Mouse (Mus musculus): ENCODE results near the gene Fbxl17. TPM values are rescaled to one million over a fixed set of nuclear protein-coding genes. Genes with fewer than 3 reads are reported as not detected.

The Fbxl17 gene
- polyA plus RNA-seq, 1 experiment from 2014 or later, result 7.5 TPM

GRCm38 (mm10) chr17:63272914-63273313 is 226.9 kb downstream of the Fbxl17 start:
- ATAC-seq (ENCODE audit: insufficient number of reproducible peaks, low FRiP score, low TSS enrichment, low read depth), result no peak
- Histone ChIP-seq H3K27ac (replicated peaks) (no peak overlapping the region), H3K9me3 (replicated peaks) (no peaks in the 10 kb centered on the region), H3K4me3 (replicated peaks) (no peak overlapping the region), H3K4me2 (replicated peaks) (no peak overlapping the region), H3K36me3 (no peaks in the 10 kb centered on the region), H3K27me3 (no peaks in the 10 kb centered on the region), H3K4me1 (no peaks in the 10 kb centered on the region; the same call in 1 of the 2 replicates), H3K9ac (no peak overlapping the region)

GRCm38 (mm10) chr17:63271000-63271399 is 228.8 kb downstream of the Fbxl17 start:
- Histone ChIP-seq H3K27ac (replicated peaks) (no peak overlapping the region), H3K4me3 (replicated peaks) (no peak overlapping the region), H3K36me3 (no peaks in the 10 kb centered on the region), H3K9me3 (replicated peaks) (no peaks in the 10 kb centered on the region), H3K4me2 (replicated peaks) (no peak overlapping the region), H3K27me3 (no peaks in the 10 kb centered on the region), H3K9ac (no peak overlapping the region), H3K4me1 (no peaks in the 10 kb centered on the region; the same call in 1 of the 2 replicates)
- no peak for ATAC-seq (ENCODE audit: insufficient number of reproducible peaks, low FRiP score, low TSS enrichment, low read depth)
- 53% methylated on average over 6 of the region's 6 CpGs for WGBS

GRCm38 (mm10) chr17:63270513-63270912 is 229.3 kb downstream of the Fbxl17 start:
- Histone ChIP-seq H3K4me3 (replicated peaks) (no peak overlapping the region), H3K4me1 (no peaks in the 10 kb centered on the region; the same call in 1 of the 2 replicates), H3K27ac (replicated peaks) (no peak overlapping the region), H3K4me2 (replicated peaks) (no peak overlapping the region), H3K27me3 (no peaks in the 10 kb centered on the region), H3K9ac (no peak overlapping the region), H3K9me3 (replicated peaks) (no peaks in the 10 kb centered on the region), H3K36me3 (no peaks in the 10 kb centered on the region)
- 71% methylated on average over 5 of the region's 5 CpGs for WGBS
- ATAC-seq (ENCODE audit: insufficient number of reproducible peaks, low FRiP score, low TSS enrichment, low read depth), result no peak

- no peak for ATAC-seq (ENCODE audit: insufficient number of reproducible peaks, low FRiP score, low TSS enrichment, low read depth)
- Histone ChIP-seq H3K27ac (replicated peaks) (no peak overlapping the region), H3K9ac (no peak overlapping the region), H3K4me2 (replicated peaks) (no peak overlapping the region), H3K4me1 (no peaks in the 10 kb centered on the region), H3K9me3 (replicated peaks) (no peaks in the 10 kb centered on the region), H3K27me3 (no peaks in the 10 kb centered on the region), H3K36me3 (no peaks in the 10 kb centered on the region), H3K4me3 (replicated peaks) (no peak overlapping the region)
- WGBS, result 85% methylated on average over 5 of the region's 5 CpGs
Observed at GRCm38 (mm10) chr17:63262674-63263073, 237.1 kb downstream of the Fbxl17 start.

GRCm38 (mm10) chr17:63261508-63262141 is 238.2 kb downstream of the Fbxl17 start:
- Histone ChIP-seq H3K9me3 (replicated peaks) (no peaks in the 10 kb centered on the region), H3K27ac (replicated peaks) (no peak overlapping the region), H3K36me3 (no peaks in the 10 kb centered on the region), H3K9ac (no peak overlapping the region), H3K4me2 (replicated peaks) (no peak overlapping the region), H3K4me3 (replicated peaks) (no peak overlapping the region), H3K4me1 (no peaks in the 10 kb centered on the region), H3K27me3 (no peaks in the 10 kb centered on the region)
- ATAC-seq (ENCODE audit: insufficient number of reproducible peaks, low FRiP score, low TSS enrichment, low read depth), result no peak
- WGBS, result 91% methylated on average over 10 of the region's 10 CpGs

- no peak overlapping the region for H3K4me3 ChIP-seq (replicated peaks)
- H3K27me3 ChIP-seq, result no peaks in the 10 kb centered on the region
- no peak overlapping the region for H3K4me2 ChIP-seq (replicated peaks)
- no peaks in the 10 kb centered on the region for H3K36me3 ChIP-seq
- no peak overlapping the region for H3K9ac ChIP-seq
- 64% methylated on average over 3 of the region's 3 CpGs for WGBS
- no peak for ATAC-seq (ENCODE audit: insufficient number of reproducible peaks, low FRiP score, low TSS enrichment, low read depth)
- no peaks in the 10 kb centered on the region for H3K4me1 ChIP-seq
- H3K9me3 ChIP-seq (replicated peaks), result no peaks in the 10 kb centered on the region
- no peak overlapping the region for H3K27ac ChIP-seq (replicated peaks)
Observed at GRCm38 (mm10) chr17:63259091-63259490, 240.7 kb downstream of the Fbxl17 start.

GRCm38 (mm10) chr17:63246144-63246619 is 253.6 kb downstream of the Fbxl17 start:
- H3K27ac ChIP-seq (replicated peaks), result no peak overlapping the region
- H3K9ac ChIP-seq, result no peak overlapping the region
- ATAC-seq (ENCODE audit: insufficient number of reproducible peaks, low FRiP score, low TSS enrichment, low read depth), result no peak
- H3K4me1 ChIP-seq, result no peaks in the 10 kb centered on the region
- no peak overlapping the region for H3K4me3 ChIP-seq (replicated peaks)
- H3K9me3 ChIP-seq (replicated peaks), result no peaks in the 10 kb centered on the region
- H3K36me3 ChIP-seq, result no peaks in the 10 kb centered on the region
- no peaks in the 10 kb centered on the region for H3K27me3 ChIP-seq
- H3K4me2 ChIP-seq (replicated peaks), result no peak overlapping the region
- WGBS, result 75% methylated on average over 7 of the region's 7 CpGs

GRCm38 (mm10) chr17:63245472-63245871 is 254.3 kb downstream of the Fbxl17 start:
- ATAC-seq (ENCODE audit: insufficient number of reproducible peaks, low FRiP score, low TSS enrichment, low read depth), result no peak
- Histone ChIP-seq H3K4me2 (replicated peaks) (no peak overlapping the region), H3K27ac (replicated peaks) (no peak overlapping the region), H3K4me3 (replicated peaks) (no peak overlapping the region), H3K9ac (no peak overlapping the region), H3K9me3 (replicated peaks) (no peaks in the 10 kb centered on the region), H3K36me3 (no peaks in the 10 kb centered on the region), H3K4me1 (peaks cover under 1% of the 10 kb centered on the region; the same call in 1 of the 2 replicates), H3K27me3 (no peaks in the 10 kb centered on the region)
- WGBS, result 91% methylated on average over 9 of the region's 9 CpGs

DNA sequence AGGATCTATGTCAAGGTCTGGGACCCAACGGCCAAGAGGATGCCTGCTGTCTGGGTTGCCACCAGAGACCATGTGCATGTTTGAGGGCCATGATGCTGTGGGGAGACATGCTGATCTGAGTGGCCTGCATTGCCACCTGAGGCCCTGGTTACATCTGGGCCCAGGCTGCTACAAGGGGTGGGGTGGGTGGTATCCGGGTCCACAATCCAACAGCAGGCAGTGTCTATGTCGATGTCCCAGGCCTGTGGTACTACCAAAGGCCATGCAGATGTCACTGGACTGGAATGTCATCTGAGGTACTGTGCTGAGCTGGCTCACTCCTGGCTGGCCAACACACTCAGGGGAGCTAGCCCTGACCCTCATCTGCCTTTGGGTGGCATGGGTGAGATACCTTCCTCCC is 257.1 kb downstream of the Fbxl17 start:
- 95% methylated on average over 3 of the region's 3 CpGs for WGBS
- no peak overlapping the region for H3K27ac ChIP-seq (replicated peaks)
- H3K4me2 ChIP-seq (replicated peaks), result no peak overlapping the region
- no peak for ATAC-seq (ENCODE audit: insufficient number of reproducible peaks, low FRiP score, low TSS enrichment, low read depth)
- H3K4me3 ChIP-seq (replicated peaks), result no peak overlapping the region
- no peaks in the 10 kb centered on the region for H3K36me3 ChIP-seq
- H3K9me3 ChIP-seq (replicated peaks), result no peaks in the 10 kb centered on the region
- no peak overlapping the region for H3K9ac ChIP-seq
- H3K27me3 ChIP-seq, result no peaks in the 10 kb centered on the region
- peaks cover 5% of the 10 kb centered on the region; the same call in 1 of the 2 replicates for H3K4me1 ChIP-seq

- H3K9me3 ChIP-seq (replicated peaks), result no peaks in the 10 kb centered on the region
- H3K4me3 ChIP-seq (replicated peaks), result no peak overlapping the region
- H3K27me3 ChIP-seq, result no peaks in the 10 kb centered on the region
- peak; percentile 29; the same call in 1 of the 2 replicates for ATAC-seq (ENCODE audit: insufficient number of reproducible peaks, low FRiP score, low TSS enrichment, low read depth)
- no peak overlapping the region for H3K27ac ChIP-seq (replicated peaks)
- 82% methylated on average over 5 of the region's 5 CpGs for WGBS
- no peak overlapping the region for H3K9ac ChIP-seq
- H3K4me1 ChIP-seq, result peaks cover 5% of the 10 kb centered on the region; the same call in 1 of the 2 replicates
- no peak overlapping the region for H3K4me2 ChIP-seq (replicated peaks)
- no peaks in the 10 kb centered on the region for H3K36me3 ChIP-seq
Observed at GRCm38 (mm10) chr17:63240731-63241106, 259.1 kb downstream of the Fbxl17 start.

DNA sequence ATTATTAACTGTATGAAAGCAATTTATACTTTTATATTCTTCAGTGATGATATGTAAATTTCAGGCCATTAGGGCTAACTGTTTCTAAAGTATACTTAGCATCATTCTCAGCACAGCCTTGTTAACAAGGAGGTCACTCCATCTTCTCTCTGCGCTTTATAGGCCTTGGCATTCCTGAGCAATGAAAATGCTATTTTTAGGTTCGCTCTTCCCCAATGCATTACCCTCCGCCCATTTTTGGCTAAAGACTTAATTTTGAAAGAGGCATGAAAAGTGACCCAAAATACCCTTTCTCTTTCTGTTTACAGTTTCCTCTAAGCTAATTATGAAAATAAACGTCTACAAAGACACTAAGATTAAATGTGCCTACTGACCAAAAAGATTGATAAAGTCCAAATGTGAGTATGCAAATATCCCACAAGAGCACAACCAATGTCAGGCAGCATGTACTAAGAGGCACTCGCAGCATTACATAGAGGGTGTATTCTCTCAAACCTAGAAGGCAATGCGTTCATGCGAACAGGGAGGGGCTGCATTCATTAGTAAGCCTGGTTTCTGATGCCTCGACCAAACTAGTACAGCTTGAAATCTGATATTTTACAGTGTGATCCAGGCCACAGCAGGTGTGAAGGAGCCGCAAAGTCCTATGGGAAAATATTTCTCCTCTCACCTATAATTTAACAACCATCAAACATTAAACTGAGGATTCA is 259.6 kb downstream of the Fbxl17 start:
- Histone ChIP-seq H3K4me1 (peaks cover 5% of the 10 kb centered on the region; the same call in 1 of the 2 replicates), H3K27ac (replicated peaks) (no peak overlapping the region), H3K9me3 (replicated peaks) (no peaks in the 10 kb centered on the region), H3K4me3 (replicated peaks) (no peak overlapping the region), H3K4me2 (replicated peaks) (no peak overlapping the region), H3K36me3 (no peaks in the 10 kb centered on the region), H3K9ac (no peak overlapping the region), H3K27me3 (no peaks in the 10 kb centered on the region)
- ATAC-seq (ENCODE audit: insufficient number of reproducible peaks, low FRiP score, low TSS enrichment, low read depth), result no peak
- 55% methylated on average over 9 of the region's 9 CpGs for WGBS
